Mouse (Mus musculus) heart, embryonic 11.5 days (tissue): ENCODE measurements at regions not wholly inside any gene's neighbourhood (a gene's known extent, or its start where the extent isn't known, plus 50 kb on each side); places are given as distances from the start of the nearest gene placed in this dataset.
"Not testable (repeated sequence)": the region's sequence is repeated elsewhere in the genome, so short reads cannot be mapped to it uniquely, and the experiment has no call there.

ENCODE experiments used
- ATAC-seq: fragments of 200-750 bp; cut with Nextera tagmentation; replicated peaks from 2 replicates; pipeline ENCODE4 v1.8.0; 2017; ENCODE audit warnings: moderate library complexity; ENCODE audit not compliant: insufficient number of reproducible peaks, low FRiP score, low TSS enrichment
- H3K27ac ChIP-seq: fragments of 300-500 bp; sonication (generic); 2 replicates; pipeline ENCODE4 v1.5.1; 2014; ENCODE audit warnings: mild to moderate bottlenecking, low read depth, low read length
- H3K27me3 ChIP-seq: fragments of 300-500 bp; sonication (generic); 2 replicates; pipeline ENCODE4 v1.6.1; 2014; ENCODE audit warnings: mild to moderate bottlenecking, low read length, mixed read lengths; ENCODE audit not compliant: control insufficient read depth, insufficient read depth
- H3K36me3 ChIP-seq: fragments of 300-500 bp; sonication (generic); 2 replicates; pipeline ENCODE4 v1.6.1; 2014; ENCODE audit warnings: mild to moderate bottlenecking, low read length, moderate library complexity, mixed read lengths; ENCODE audit not compliant: control insufficient read depth, insufficient read depth
- H3K4me1 ChIP-seq: fragments of 300-500 bp; sonication (generic); 2 replicates; pipeline ENCODE4 v1.6.1; 2014; ENCODE audit warnings: low read length; ENCODE audit not compliant: control insufficient read depth, insufficient read depth
- H3K4me2 ChIP-seq: fragments of 300-500 bp; sonication (generic); 2 replicates; pipeline ENCODE4 v1.6.1; 2014; ENCODE audit warnings: mild to moderate bottlenecking, moderate library complexity
- H3K4me3 ChIP-seq: fragments of 300-500 bp; sonication (generic); 2 replicates; pipeline ENCODE4 v1.5.1; 2014; ENCODE audit warnings: low read depth, low read length
- H3K9ac ChIP-seq: fragments of 300-500 bp; sonication (generic); 2 replicates; pipeline ENCODE4 v1.6.1; 2014; ENCODE audit warnings: mild to moderate bottlenecking, low read depth, low read length, moderate library complexity
- H3K9me3 ChIP-seq: fragments of 300-500 bp; sonication (generic); replicated peaks from 2 replicates; pipeline ENCODE4 v1.6.1; 2016; ENCODE audit warnings: low read length; ENCODE audit not compliant: control insufficient read depth
- WGBS: fragments of 180-500 bp; shearing (Covaris S2); extraction: QIAGEN DNeasy Blood & Tissue Kit; methylation state at CpG from one replicate; pipeline ENCODE4 v1.1.7; 2014; ENCODE audit not compliant: insufficient replicate concordance; 5-methylcytosine and 5-hydroxymethylcytosine counted together

GRCm38 (mm10) chr3:81820304-81820703 is 112.1 kb upstream of the Ctso start:
- Histone ChIP-seq H3K4me2 (no peak overlapping the region), H3K27me3 (no peaks in the 10 kb centered on the region), H3K4me3 (no peak overlapping the region), H3K9ac (no peak overlapping the region), H3K9me3 (no peaks in the 10 kb centered on the region), H3K27ac (no peak overlapping the region), H3K4me1 (no peaks in the 10 kb centered on the region), H3K36me3 (no peaks in the 10 kb centered on the region)
- ATAC-seq: no peak
- WGBS: 50% methylated on average over 2 of the region's 2 CpGs

- H3K4me3 ChIP-seq: no peak overlapping the region
- no peak overlapping the region for H3K9ac ChIP-seq
- no peak for ATAC-seq
- no peak overlapping the region for H3K4me2 ChIP-seq
- H3K27ac ChIP-seq: no peak overlapping the region
- no peaks in the 10 kb centered on the region for H3K27me3 ChIP-seq
- H3K9me3 ChIP-seq: no peaks in the 10 kb centered on the region
- H3K4me1 ChIP-seq: no peaks in the 10 kb centered on the region
- WGBS: no CpG with 5 or more reads among the region's 2 CpGs
- no peaks in the 10 kb centered on the region for H3K36me3 ChIP-seq
These were observed 102.9 kb upstream of the Ctso start for GRCm38 (mm10) chr3:81829525-81829924.

- no peak overlapping the region for H3K9ac ChIP-seq
- no peak for ATAC-seq
These were observed 102.3 kb upstream of the Ctso start for GRCm38 (mm10) chr3:81829966-81830599.

GRCm38 (mm10) chr3:81835380-81836157 is 96.8 kb upstream of the Ctso start:
- Histone ChIP-seq H3K36me3 (no peaks in the 10 kb centered on the region), H3K9me3 (no peaks in the 10 kb centered on the region), H3K4me3 (peak overlapping the region; percentile 31), H3K27me3 (no peaks in the 10 kb centered on the region), H3K9ac (peak overlapping the region; percentile 40), H3K27ac (no peak overlapping the region), H3K4me2 (peak overlapping the region; percentile 63), H3K4me1 (no peaks in the 10 kb centered on the region)
- ATAC-seq: peak; percentile 61; the same call in 1 of the 2 replicates
- 4% methylated on average over 11 of the region's 11 CpGs for WGBS

More at GRCm38 (mm10) chr3:81829966-81830599, 102.3 kb upstream of the Ctso start:
- Histone ChIP-seq H3K27ac (no peak overlapping the region), H3K4me3 (no peak overlapping the region), H3K36me3 (no peaks in the 10 kb centered on the region), H3K27me3 (no peaks in the 10 kb centered on the region), H3K4me1 (no peaks in the 10 kb centered on the region), H3K9me3 (no peaks in the 10 kb centered on the region), H3K4me2 (no peak overlapping the region)

- Histone ChIP-seq H3K9ac (no peak overlapping the region), H3K4me1 (no peaks in the 10 kb centered on the region), H3K4me2 (no peak overlapping the region), H3K4me3 (no peak overlapping the region), H3K9me3 (no peaks in the 10 kb centered on the region), H3K27me3 (no peaks in the 10 kb centered on the region), H3K36me3 (no peaks in the 10 kb centered on the region), H3K27ac (no peak overlapping the region)
- 77% methylated on average over 7 of the region's 7 CpGs for WGBS
- ATAC-seq: no peak
These were observed 95.9 kb upstream of the Ctso start for GRCm38 (mm10) chr3:81836478-81836877.

- H3K9ac ChIP-seq, H3K27me3 ChIP-seq, H3K4me3 ChIP-seq, H3K36me3 ChIP-seq, H3K27ac ChIP-seq, ATAC-seq, H3K4me1 ChIP-seq, H3K9me3 ChIP-seq, H3K4me2 ChIP-seq: not testable (repeated sequence)
- WGBS: 92% methylated on average over 9 of the region's 9 CpGs
These were observed 94.3 kb upstream of the Ctso start for GRCm38 (mm10) chr3:81838121-81838520.

- no peaks in the 10 kb centered on the region for H3K9me3 ChIP-seq
- H3K27me3 ChIP-seq: no peaks in the 10 kb centered on the region
- H3K4me1 ChIP-seq: no peaks in the 10 kb centered on the region
- H3K27ac ChIP-seq: no peak overlapping the region
- ATAC-seq: no peak
- no peaks in the 10 kb centered on the region for H3K36me3 ChIP-seq
- no peak overlapping the region for H3K4me3 ChIP-seq
- no peak overlapping the region for H3K9ac ChIP-seq
- H3K4me2 ChIP-seq: no peak overlapping the region
- 73% methylated on average over 1 of the region's 1 CpGs for WGBS
These were observed 67.9 kb upstream of the Ctso start for GRCm38 (mm10) chr3:81864487-81864886.
